Mouse (Mus musculus): ENCODE data around the gene Bnc1.

DNA sequence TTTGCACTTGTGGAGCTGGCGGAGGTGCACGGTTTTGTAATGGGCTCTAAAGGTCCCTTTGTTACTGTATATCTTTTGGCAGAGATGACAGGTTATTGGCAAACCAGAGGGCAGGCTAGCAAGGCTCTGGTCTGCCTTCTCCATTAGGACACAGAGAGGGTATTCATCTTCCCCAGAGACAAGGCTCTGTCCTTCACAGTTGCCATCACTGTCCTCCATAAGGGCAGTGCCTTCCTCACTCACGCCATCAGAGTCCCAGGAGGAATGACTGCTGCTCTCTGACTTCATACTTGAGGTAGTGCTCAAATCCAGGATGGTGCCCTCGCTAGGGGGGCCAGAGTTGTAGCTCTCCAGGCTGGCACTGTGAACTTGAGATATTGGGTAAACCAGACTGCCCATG lies 23.6 kb downstream of the Bnc1 start:
- TF ChIP-seq CTCF (IDR thresholded peaks at IDR 0.05; ENCODE audit: control insufficient read depth, insufficient read depth, insufficient read length) (no peak), MYOD1 (IDR thresholded peaks at IDR 0.05; ENCODE audit: control insufficient read depth, insufficient read length, low read depth) (no peak), USF1 (IDR thresholded peaks at IDR 0.05; ENCODE audit: low read depth) (no peak), MAX (IDR thresholded peaks at IDR 0.05) (no peak), FOSL1 (IDR thresholded peaks at IDR 0.05; ENCODE audit: insufficient read depth, low read length, poor library complexity, severe bottlenecking) (no peak)
